Mouse (Mus musculus) cerebellum, postnatal 4 days (tissue): ENCODE results near the gene Znfx1.

Experiments used
- DNase-seq, 2 experiments: peaks; one replicate each; pipeline ENCODE4 v3.0.0; 2022; ENCODE audit warnings: low spot score in 2 of 2, mixed read lengths in 1 of 2

The Znfx1 gene

DNA sequence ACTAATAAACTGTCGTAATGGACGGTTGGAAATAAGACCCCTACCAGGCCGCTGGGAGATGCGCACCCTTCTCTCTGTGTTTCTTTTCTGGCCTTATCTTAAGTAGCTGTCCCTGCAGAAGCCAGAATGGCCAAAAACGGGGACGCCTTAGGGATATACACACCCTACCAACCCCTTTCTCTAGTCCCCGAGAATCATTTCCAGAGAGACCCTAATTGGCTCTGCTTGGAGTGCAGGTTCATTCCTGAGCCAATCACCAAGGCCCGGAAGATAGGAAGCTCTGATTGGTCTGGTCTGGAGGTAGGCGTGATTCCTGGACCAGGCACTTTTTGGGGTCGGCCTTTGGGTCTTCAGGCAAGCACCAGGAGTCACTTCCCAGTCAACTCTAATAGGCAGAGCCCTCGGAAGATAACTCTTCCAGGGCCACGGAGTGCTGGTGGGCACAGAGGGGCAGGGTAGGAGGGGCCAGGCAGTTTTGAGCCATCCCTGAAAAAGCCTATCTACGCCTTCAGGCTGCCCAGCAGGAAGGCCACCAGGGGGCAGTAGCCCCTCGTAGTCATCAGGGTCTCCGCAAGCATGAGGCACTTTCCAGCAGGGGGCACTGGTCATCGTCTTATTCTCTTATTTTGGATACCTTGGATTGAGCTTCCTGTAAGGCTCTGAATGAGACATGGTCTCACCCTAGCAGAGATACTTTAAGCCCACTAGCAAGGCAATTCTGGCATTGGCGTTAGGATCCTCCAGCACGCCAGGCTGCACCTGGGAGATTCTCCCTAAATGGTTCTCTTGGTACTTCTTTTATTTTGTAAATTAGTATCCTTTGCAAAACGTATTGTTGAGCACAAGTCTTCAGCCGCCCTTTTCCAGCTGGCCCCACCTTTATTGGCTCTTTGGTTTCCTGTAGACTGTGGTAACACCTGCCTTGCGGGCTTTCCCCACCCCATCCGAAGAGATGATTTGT is 9.1 kb upstream of the Znfx1 start:
- DNase-seq, result peak; percentile 97 to 98

DNA sequence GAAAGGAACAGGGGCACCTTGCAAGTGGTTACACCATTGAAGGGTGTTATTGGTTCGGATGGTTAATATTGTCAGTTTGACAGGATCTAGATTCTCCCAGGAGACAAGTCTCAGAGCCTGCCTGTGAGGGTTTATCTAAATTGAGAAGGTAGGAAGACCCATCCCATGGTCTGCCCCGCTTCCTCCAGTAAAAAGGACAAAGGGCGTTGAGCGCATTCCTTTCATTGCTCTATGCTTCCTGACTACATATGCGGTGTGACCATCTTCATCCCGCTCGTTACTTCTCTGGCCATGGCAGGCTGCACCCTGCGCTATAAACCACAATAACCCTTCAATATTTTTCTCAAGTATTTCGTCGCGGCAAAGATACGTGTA is 8.4 kb upstream of the Znfx1 start:
- DNase-seq, result no peak

DNA sequence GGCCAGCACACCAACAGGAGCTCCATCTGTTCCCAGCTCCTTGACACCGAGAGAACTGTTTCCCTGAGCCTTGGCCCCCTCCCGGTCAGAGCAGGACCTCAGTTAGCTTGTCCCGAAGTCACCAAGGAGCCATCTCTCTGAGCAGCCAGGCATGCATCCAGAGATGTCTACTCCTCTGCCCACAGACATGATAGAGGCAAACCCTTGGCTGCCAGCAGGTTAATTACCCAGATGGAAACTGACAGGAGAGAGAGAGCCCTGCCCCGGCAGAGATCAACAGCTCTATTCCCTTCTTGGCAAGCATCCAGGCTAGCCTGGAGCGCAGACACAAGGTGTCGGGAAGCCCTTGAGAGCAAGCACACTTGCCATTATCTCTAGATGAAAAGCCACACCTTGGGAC is 7.5 kb upstream of the Znfx1 start:
- no peak for DNase-seq

DNA sequence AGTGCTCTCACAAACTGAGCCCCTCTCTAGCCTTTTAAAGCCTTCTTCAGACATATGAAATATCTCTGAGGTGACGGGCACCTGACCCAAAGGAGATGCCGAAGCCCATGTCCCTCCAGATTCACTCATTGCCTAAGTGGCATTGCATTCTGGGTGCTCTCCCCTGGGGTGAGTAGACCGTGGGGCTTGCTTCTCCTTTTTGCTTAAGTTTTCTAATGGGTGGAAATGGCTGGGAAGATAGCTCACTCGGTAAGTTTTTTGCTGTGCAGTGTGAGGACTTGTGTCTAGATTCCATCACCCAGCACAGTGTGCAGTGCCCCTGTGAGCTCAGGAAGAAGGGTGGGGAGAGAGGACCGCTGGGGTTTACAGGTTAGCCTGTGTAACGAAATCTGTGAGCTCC is 4.8 kb upstream of the Znfx1 start:
- DNase-seq, result no peak

DNA sequence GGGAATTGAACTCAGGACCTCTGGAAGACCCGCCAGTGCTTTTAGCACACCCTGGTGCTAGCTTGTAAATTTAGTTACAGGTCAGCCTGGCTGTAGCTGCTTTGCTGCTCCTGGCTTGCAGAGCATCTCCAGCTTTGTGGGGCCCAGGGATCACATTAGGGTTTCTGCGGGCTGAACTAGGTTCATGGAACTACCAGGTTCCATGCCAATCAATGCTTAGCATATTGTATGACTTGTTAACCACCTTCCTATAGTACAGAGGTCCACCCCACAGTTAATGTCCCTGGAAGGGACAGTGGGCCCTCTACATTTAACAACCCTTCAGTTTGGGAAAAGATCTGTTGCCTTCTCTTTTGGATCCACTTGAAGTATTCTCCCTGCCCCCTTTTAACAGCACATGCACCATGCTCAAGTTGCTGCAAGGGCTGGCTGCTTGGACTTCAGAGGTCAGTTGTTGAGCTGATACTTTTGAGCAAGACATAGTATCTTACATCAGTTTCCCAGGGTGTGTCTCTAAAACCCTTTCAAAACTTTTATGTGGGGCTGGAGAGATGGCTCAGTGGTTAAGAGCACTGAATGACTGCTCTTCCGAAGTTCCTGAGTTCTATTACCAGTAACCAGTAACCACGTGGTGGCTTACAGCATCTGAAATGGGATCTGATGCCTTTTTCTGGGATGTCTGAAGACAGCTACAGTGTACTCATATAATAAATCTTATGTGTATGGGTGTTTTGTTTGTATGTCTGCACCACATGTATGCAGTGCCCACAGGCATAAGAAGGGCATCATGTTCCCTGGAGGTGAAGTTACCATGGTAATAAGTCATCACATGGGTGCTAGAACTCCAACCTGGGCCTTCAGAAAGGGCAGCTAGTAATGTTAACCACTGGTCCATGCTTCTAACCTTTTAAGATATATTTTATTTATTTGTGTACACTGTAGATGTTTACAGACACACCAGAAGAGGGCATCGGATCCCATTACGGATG is 4.0 kb upstream of the Znfx1 start:
- DNase-seq, result no peak

- no peak for DNase-seq
Measured at GRCm38 (mm10) chr2:167066031-167066430, 3.2 kb upstream of the Znfx1 start.

- no peak for DNase-seq
Measured at GRCm38 (mm10) chr2:167064601-167065295, 1.9 kb upstream of the Znfx1 start.

DNA sequence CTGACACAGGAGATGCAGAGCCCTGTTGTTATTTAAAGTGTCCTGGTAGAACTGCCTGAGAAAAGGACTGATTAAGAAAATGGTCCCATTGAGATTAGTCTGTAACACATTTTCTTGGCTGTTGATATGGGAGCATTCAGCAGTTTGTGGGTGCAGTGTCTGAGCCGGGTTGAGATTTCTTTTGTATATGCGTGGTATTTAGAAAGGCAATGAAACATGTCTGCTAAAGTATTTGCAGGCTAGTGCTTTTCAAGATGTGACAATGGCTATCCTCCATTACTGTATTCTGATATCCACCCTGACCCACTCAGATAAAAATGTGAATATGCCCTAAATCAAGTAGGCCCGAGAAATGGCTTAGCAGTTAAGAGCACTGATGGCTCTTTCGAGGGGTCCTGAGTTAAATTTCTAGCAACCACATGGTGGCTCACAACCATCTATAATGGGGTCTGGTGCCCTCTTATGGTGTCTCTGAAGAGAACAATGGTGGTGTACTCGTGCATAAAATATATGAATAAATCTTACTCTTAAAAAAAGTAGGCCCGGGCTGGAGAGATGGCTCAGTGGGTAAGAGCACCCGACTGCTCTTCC is 1.2 kb upstream of the Znfx1 start:
- DNase-seq, result no peak

DNA sequence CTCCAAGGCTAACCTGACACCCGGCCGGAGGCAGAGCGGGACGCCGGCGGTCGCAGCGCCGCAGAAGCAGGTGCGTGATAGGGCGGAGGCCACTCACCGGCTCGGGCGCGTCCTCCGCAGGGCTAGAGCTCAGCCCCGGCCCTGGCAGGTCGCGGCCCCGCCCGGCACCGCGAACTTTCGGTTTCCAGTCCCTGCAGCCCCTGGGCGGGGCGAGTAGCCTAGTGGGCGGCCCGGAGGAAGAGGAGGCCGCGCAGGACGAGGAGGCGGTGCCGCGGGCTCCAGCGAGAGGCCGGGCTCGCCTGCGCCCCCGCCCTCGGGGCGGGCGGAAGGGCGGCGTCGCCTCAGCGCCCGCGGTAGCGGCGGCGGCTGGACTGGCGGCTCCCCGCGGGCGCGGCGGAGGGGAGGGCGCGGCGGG is 311 bp downstream of the Znfx1 start:
- DNase-seq, result peak; percentile 64 to 77

- no peak for DNase-seq
Measured at GRCm38 (mm10) chr2:167061381-167062034, 1.3 kb downstream of the Znfx1 start.

- DNase-seq, result no peak
Measured at GRCm38 (mm10) chr2:167060761-167061160, 2.1 kb downstream of the Znfx1 start.

- DNase-seq, result no peak
Measured at GRCm38 (mm10) chr2:167060360-167060759, 2.5 kb downstream of the Znfx1 start.

DNA sequence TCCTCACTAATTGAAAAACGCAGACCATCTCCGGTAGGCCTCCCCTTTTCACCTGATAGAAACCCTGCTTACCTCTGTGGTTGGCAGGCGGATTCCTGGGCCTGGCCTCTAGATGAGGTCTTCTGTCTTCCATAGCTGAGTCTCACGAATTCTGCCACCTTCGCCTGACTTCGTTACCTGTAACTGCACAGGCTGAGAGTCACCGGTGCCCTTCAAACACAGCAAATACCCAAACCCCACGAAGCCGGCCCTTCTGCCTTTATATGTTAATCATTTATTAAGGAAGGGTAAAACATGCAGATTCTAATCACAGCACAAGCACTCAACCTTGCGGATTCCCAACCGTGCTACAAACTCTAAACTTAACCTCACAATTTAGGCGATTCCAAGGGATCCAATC is 2.9 kb downstream of the Znfx1 start:
- DNase-seq, result no peak

DNA sequence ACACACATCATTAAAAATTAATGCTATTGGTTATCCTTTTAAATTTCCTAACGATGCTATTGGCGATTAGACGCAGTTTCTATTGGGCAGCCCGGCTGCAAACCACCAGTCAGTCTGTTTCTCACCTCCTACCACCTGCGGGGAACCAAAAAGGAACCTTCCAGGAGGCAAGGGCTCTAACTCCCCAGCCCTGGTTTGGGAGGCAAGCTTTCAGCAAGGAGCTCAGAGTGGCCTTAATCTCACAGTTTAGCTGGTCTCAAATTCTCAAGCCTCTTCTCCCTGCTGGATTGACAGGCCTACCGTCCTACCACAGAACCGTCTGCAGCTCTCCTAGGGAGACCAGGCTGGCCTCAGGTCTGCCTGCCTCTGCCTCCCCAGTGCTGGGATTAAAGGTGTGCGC is 3.3 kb downstream of the Znfx1 start:
- no peak for DNase-seq

- no peak for DNase-seq
Measured at GRCm38 (mm10) chr2:167058814-167059387, 3.9 kb downstream of the Znfx1 start.

- DNase-seq, result no peak
Measured at GRCm38 (mm10) chr2:167058201-167058600, 4.6 kb downstream of the Znfx1 start.

- no peak for DNase-seq
Measured at GRCm38 (mm10) chr2:167056942-167057323, 5.9 kb downstream of the Znfx1 start.

- no peak for DNase-seq
Measured at GRCm38 (mm10) chr2:167056210-167056941, 6.4 kb downstream of the Znfx1 start.

- no peak for DNase-seq
Measured at GRCm38 (mm10) chr2:167055386-167055785, 7.4 kb downstream of the Znfx1 start.
